Comparison of ENCODE assay signal across 22 mouse cellular contexts in the genomic region with DNA sequence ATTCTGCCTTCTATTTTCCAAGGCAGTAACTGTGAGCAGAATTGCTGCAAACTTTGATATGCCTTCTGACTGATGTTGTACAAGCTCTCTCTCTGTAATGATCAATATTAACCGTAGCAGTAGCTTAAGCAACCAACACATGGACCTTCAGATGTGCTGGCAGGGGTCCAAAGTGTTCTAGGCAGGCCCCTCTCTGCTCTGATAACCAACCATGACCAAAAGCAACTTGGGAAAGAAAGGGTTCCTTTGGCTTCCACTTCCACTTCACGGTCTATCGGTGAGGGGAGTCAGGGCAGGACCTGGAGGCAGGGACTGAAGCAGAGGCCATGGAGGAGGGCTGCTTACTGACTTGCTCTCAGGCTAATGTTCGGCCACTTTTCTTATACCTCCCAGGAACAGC.
DNase-seq lines count a peak whose midpoint lies in the region; ATAC-seq and TF ChIP-seq lines count a peak whose summit lies in the region.
"Had no signal": no experiment of that assay in that cellular context is flagged by ENCODE, and none has a peak within 500 bp of the region (broad histone marks: within the 10 kb centered on the region; RNA-seq: fewer than 3 reads in every experiment).

No protein-coding gene starts in this region.

- ATAC-seq in kidney, embryonic 15.5 days (replicated peaks; ENCODE audit: low FRiP score) = peak; percentile 38
- ATAC-seq: forebrain, embryonic 13.5 days; intestine, embryonic 15.5 days; liver, postnatal 0 days had no signal

- TF ChIP-seq CTCF in cerebellum, adult 2 months (IDR thresholded peaks at IDR 0.05; ENCODE audit: borderline replicate concordance, insufficient read depth, low read depth, low read length) = no peak

- H3K4me3 ChIP-seq in cerebellum, adult 2 months (replicated peaks; ENCODE audit: insufficient read depth, low read depth, low read length) = no peak overlapping the region
- no peak overlapping the region for H3K4me3 ChIP-seq in kidney, embryonic 15.5 days (replicated peaks)
- H3K4me3 ChIP-seq: forebrain, embryonic 13.5 days; gastrocnemius, adult 2 months; heart, embryonic 15.5 days; hindbrain, embryonic 15.5 days; intestine, embryonic 15.5 days; limb, embryonic 12.5 days; midbrain, embryonic 12.5 days; neural tube, embryonic 15.5 days had no signal

- no peak for TF ChIP-seq POLR2A in cerebellum, adult 2 months (IDR thresholded peaks at IDR 0.05; ENCODE audit: borderline replicate concordance, insufficient read depth, low read length)

- no peak overlapping the region for H3K9ac ChIP-seq in kidney, embryonic 15.5 days
- H3K9ac ChIP-seq: forebrain, embryonic 13.5 days; heart, embryonic 15.5 days; hindbrain, embryonic 15.5 days; intestine, embryonic 15.5 days; limb, embryonic 12.5 days; liver, postnatal 0 days; midbrain, embryonic 12.5 days; neural tube, embryonic 15.5 days had no signal

- 74% methylated on average over 4 of the region's 4 CpGs for WGBS in cerebellum, adult 2 months
- 34% methylated on average over 4 of the region's 4 CpGs for WGBS in kidney, embryonic 15.5 days

- DNase-seq in cerebellum, adult 2 months = peak in 1 of 2 experiments; percentile 25
- DNase-seq in cerebellum, postnatal 36 days = no peak
- DNase-seq in kidney, adult 8-10 months = no peak
- DNase-seq in left cerebral cortex, postnatal 4 days = peak; percentile 40
- no peak for DNase-seq in left cerebral cortex, adult 11 months (ENCODE audit: low spot score)
- no peak for DNase-seq in adrenal gland, postnatal 14 days
- DNase-seq: adrenal gland, postnatal 36 days; gastrocnemius, adult 2 months; heart, postnatal 4 days; liver, postnatal 0 days; lung, postnatal 14 days; thymus, adult 18-20 months; thymus, postnatal 4 days had no signal

- 0 out of 2 replicates have a peak overlapping the region, but pooled peaks have one; percentile 5 for H3K27ac ChIP-seq in cerebellum, adult 2 months (ENCODE audit: insufficient read depth, low read length)
- H3K27ac ChIP-seq in kidney, embryonic 15.5 days = peak overlapping the region; percentile 70; the same call in 1 of the 2 replicates
- H3K27ac ChIP-seq: heart, embryonic 15.5 days; intestine, embryonic 15.5 days; limb, embryonic 12.5 days; midbrain, embryonic 12.5 days had no signal

- H3K4me1 ChIP-seq in cerebellum, adult 2 months (ENCODE audit: control insufficient read depth, insufficient read depth, low read length) = peaks cover 30% of the 10 kb centered on the region
- H3K4me1 ChIP-seq in kidney, embryonic 15.5 days = peaks cover 43% of the 10 kb centered on the region

- H3K9me3 ChIP-seq in kidney, embryonic 15.5 days (replicated peaks) = no peaks in the 10 kb centered on the region
- H3K9me3 ChIP-seq: forebrain, embryonic 13.5 days; heart, embryonic 15.5 days; hindbrain, embryonic 15.5 days; intestine, embryonic 15.5 days; limb, embryonic 12.5 days; midbrain, embryonic 12.5 days; neural tube, embryonic 15.5 days had no signal

- intact Hi-C loops in left cerebral cortex, postnatal 4 days (cut with DNase I) = no loop called here

- no peak overlapping the region for H3K4me2 ChIP-seq in kidney, embryonic 15.5 days
- H3K4me2 ChIP-seq: forebrain, embryonic 13.5 days; heart, embryonic 15.5 days; hindbrain, embryonic 15.5 days; intestine, embryonic 15.5 days; limb, embryonic 12.5 days; liver, embryonic 11.5 days; midbrain, embryonic 12.5 days; neural tube, embryonic 15.5 days had no signal

- no peaks in the 10 kb centered on the region for H3K36me3 ChIP-seq in kidney, embryonic 15.5 days
- H3K36me3 ChIP-seq: heart, embryonic 15.5 days; hindbrain, embryonic 15.5 days; intestine, embryonic 15.5 days; limb, embryonic 12.5 days; midbrain, embryonic 12.5 days; neural tube, embryonic 15.5 days had no signal

- no peaks in the 10 kb centered on the region for H3K27me3 ChIP-seq in cerebellum, adult 2 months (ENCODE audit: control insufficient read depth, insufficient read depth, low read length)
- no peaks in the 10 kb centered on the region for H3K27me3 ChIP-seq in kidney, embryonic 15.5 days
- H3K27me3 ChIP-seq: forebrain, embryonic 13.5 days; heart, embryonic 15.5 days; hindbrain, embryonic 15.5 days; intestine, embryonic 15.5 days; limb, embryonic 12.5 days; midbrain, embryonic 12.5 days; neural tube, embryonic 15.5 days had no signal
